In genomic region chr3:105714091-105714819, GRCm38 (mm10) we compare ENCODE assay signal across 8 mouse cellular contexts. TPM values are rescaled to one million over a fixed set of nuclear protein-coding genes. Genes with fewer than 3 reads are reported as not detected.
DNase-seq lines count a peak whose midpoint lies in the region; ATAC-seq lines count a peak whose summit lies in the region.

No protein-coding gene starts in this region.

- peak overlapping the region in 1 of 2 experiments; percentile 27; a peak in 1 of 4 replicates for H3K27ac ChIP-seq in heart, embryonic 14.5 days (replicated peaks in 1 of 2; ENCODE audit: control insufficient read depth in 1 of 2, insufficient read depth in 1 of 2, low read depth in 2 of 2, low read length in 2 of 2)
- no peak overlapping the region; the same call in 1 of the 2 replicates for H3K27ac ChIP-seq in midbrain, embryonic 16.5 days (ENCODE audit: low read length)

- peaks cover 2% of the 10 kb centered on the region; the same call in 1 of the 2 replicates for H3K36me3 ChIP-seq in heart, embryonic 14.5 days (ENCODE audit: control insufficient read depth, insufficient read depth, low read length)
- H3K36me3 ChIP-seq in midbrain, embryonic 16.5 days (ENCODE audit: control insufficient read depth, insufficient read depth, low read length): no peaks in the 10 kb centered on the region

- WGBS in heart, embryonic 14.5 days: 21% methylated on average over 7 of the region's 8 CpGs
- WGBS in midbrain, embryonic 16.5 days: 15% methylated on average over 8 of the region's 8 CpGs

- no peaks in the 10 kb centered on the region for H3K9me3 ChIP-seq in heart, embryonic 14.5 days (ENCODE audit: control insufficient read depth, low read length)
- H3K9me3 ChIP-seq in midbrain, embryonic 16.5 days (replicated peaks; ENCODE audit: control insufficient read depth, low read length, poor library complexity, severe bottlenecking): no peaks in the 10 kb centered on the region

- H3K4me1 ChIP-seq in heart, embryonic 14.5 days (ENCODE audit: control insufficient read depth in 2 of 2, insufficient read depth in 2 of 2, low read length in 2 of 2): peaks cover 19 to 26% of the 10 kb centered on the region in 2 experiments
- peaks cover 4% of the 10 kb centered on the region; the same call in 1 of the 2 replicates for H3K4me1 ChIP-seq in midbrain, embryonic 16.5 days (ENCODE audit: control insufficient read depth, insufficient read depth, low read length)

- H3K4me3 ChIP-seq in heart, embryonic 14.5 days (ENCODE audit: control insufficient read depth in 1 of 2, insufficient read depth in 1 of 2, low read depth in 1 of 2, low read length in 2 of 2): no peak overlapping the region
- H3K4me3 ChIP-seq in midbrain, embryonic 16.5 days (ENCODE audit: low read depth, low read length): no peak overlapping the region

- peak overlapping the region; percentile 31; the same call in 1 of the 2 replicates for H3K9ac ChIP-seq in heart, embryonic 14.5 days (ENCODE audit: low read length)
- H3K9ac ChIP-seq in midbrain, embryonic 16.5 days (ENCODE audit: low read depth, low read length): no peak overlapping the region

- no peaks in the 10 kb centered on the region for H3K27me3 ChIP-seq in heart, embryonic 14.5 days (ENCODE audit: control insufficient read depth, insufficient read depth, low read length)
- no peaks in the 10 kb centered on the region for H3K27me3 ChIP-seq in midbrain, embryonic 16.5 days (ENCODE audit: control insufficient read depth, insufficient read depth, low read depth, low read length)

- no peak overlapping the region for H3K4me2 ChIP-seq in heart, embryonic 14.5 days (ENCODE audit: low read length)
- no peak overlapping the region for H3K4me2 ChIP-seq in midbrain, embryonic 16.5 days (ENCODE audit: low read length)

- peak; percentile 50 for DNase-seq in cerebellum, adult 11-12 months
- DNase-seq in cerebellum, adult 11 months: no peak
- DNase-seq in embryo, embryonic 11 days: peak; percentile 62
- no peak for DNase-seq in frontal cortex, adult 2 months (ENCODE audit: extremely low spot score in 1 of 2, low spot score in 1 of 2)
- DNase-seq in right cerebral cortex, postnatal 10 days (ENCODE audit: low spot score in 2 of 2): no peak

- ATAC-seq in heart, embryonic 14.5 days (ENCODE audit: insufficient number of reproducible peaks, insufficient read depth, low FRiP score, low read depth): no peak
- ATAC-seq in midbrain, embryonic 16.5 days: peak; percentile 52; the same call in 1 of the 2 replicates
- ATAC-seq in granulocyte monocyte progenitor cell, adult 5-6 weeks (replicated peaks; ENCODE audit: poor library complexity, severe bottlenecking): no peak

RNA-seq across cellular contexts. Expression of gene Inka2, which starts 9.9 kb away (rescaled TPM):
- polyA plus RNA-seq in heart, embryonic 14.5 days (2014; fragmentation: Nextera tagmentation; extraction: Ambion mirVana): 1.2 and 1.7 TPM in 2 replicates
- polyA plus RNA-seq in midbrain, embryonic 16.5 days (2015; fragmentation: Nextera tagmentation; extraction: Ambion mirVana): 5.5 and 7.0 TPM in 2 replicates
- not detected in 2 replicates for total RNA-seq in granulocyte monocyte progenitor cell, adult 5-6 weeks (2014; fragmentation: Nextera tagmentation)
- total RNA-seq in granulocyte monocyte progenitor cell, adult 5-6 weeks (2017): 0.26 TPM in 1 of 2 replicates, not detected in the other
- 52.9 and 59.1 TPM in 2 replicates for polyA plus RNA-seq in frontal cortex, adult 2 months (2012; rRNA removed)

RNA-seq across cellular contexts. Expression of gene Ddx20, which starts 26.9 kb away (rescaled TPM):
- polyA plus RNA-seq in heart, embryonic 14.5 days (2014; fragmentation: Nextera tagmentation; extraction: Ambion mirVana): 17.0 and 20.2 TPM in 2 replicates
- polyA plus RNA-seq in midbrain, embryonic 16.5 days (2015; fragmentation: Nextera tagmentation; extraction: Ambion mirVana): 24.6 and 27.1 TPM in 2 replicates
- 27.8 and 30.0 TPM in 2 replicates for total RNA-seq in granulocyte monocyte progenitor cell, adult 5-6 weeks (2014; fragmentation: Nextera tagmentation)
- 50.3 and 58.6 TPM in 2 replicates for total RNA-seq in granulocyte monocyte progenitor cell, adult 5-6 weeks (2017)
- polyA plus RNA-seq in frontal cortex, adult 2 months (2012; rRNA removed): 10.3 and 10.8 TPM in 2 replicates

Comparison
In these comparisons a context has a peak if more than half of its experiments do, and no peak if none do; other contexts are left out.
1. DNase-seq: peak in cerebellum, adult 11-12 months (single experiment) and embryo, embryonic 11 days (single experiment); none in cerebellum, adult 11 months (single experiment), frontal cortex, adult 2 months (0 of 2) and right cerebral cortex, postnatal 10 days (0 of 2).